Mouse (Mus musculus): ENCODE measurements at regions not wholly inside any gene's neighbourhood (a gene's known extent, or its start where the extent isn't known, plus 50 kb on each side); places are given as distances from the start of the nearest gene placed in this dataset.

DNA sequence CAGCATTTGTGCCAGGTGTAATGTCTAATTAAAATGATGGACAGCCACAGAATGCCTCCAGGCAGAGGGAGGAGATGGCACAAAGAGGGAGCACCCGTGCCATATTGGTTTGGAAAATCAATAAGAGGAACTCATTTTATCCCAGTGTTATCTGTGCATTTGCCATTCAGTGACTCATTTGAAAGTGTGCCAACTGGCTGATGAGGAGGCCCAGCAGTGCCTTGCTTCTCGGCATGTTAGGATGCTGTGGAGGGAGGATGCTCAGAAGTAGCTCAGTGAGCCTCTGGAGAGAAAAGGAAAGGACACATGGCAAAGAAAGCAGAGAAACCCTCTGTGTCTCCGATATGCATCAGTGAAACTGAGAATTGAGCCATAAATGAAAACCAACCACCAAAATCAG, 549.8 kb downstream of the Brinp1 start:
- ATAC-seq (ENCODE audit: low FRiP score, low TSS enrichment) = no peak
- Histone ChIP-seq H3K27ac (ENCODE audit: low read length) (no peak overlapping the region), H3K9me3 (ENCODE audit: low read length) (no peaks in the 10 kb centered on the region), H3K9ac (replicated peaks; ENCODE audit: low read length) (no peak overlapping the region), H3K4me2 (replicated peaks; ENCODE audit: low read depth, low read length) (no peak overlapping the region), H3K36me3 (ENCODE audit: insufficient read depth, low read length) (no peaks in the 10 kb centered on the region), H3K27me3 (ENCODE audit: insufficient read depth, low read length) (no peaks in the 10 kb centered on the region), H3K4me1 (ENCODE audit: insufficient read depth, low read length) (no peaks in the 10 kb centered on the region), H3K4me3 (ENCODE audit: low read length) (no peak overlapping the region)
- WGBS = 77% methylated on average over 3 of the region's 3 CpGs

DNA sequence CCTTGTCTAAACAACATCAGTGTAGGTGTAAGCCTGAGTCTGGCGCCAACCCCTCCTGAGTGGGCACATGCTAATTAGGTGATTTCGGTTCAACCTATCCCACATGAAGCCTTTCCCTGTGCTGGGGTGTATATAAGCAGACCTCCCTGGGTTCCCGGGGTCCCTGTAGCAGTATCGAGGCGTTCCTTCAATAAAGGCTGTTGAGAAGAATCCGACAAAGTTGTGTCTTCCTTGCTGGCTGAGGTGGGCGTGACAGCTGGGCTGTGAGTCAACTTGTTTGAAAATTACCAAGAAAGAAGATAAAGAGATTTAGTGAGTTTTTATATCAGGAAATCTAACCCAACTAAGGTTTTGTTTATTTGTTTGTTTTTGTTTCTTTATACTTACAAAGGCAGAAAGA, 567.1 kb downstream of the Brinp1 start:
- Histone ChIP-seq H3K4me2 (replicated peaks; ENCODE audit: low read depth, low read length) (no peak overlapping the region), H3K4me3 (ENCODE audit: low read length) (no peak overlapping the region), H3K9ac (replicated peaks; ENCODE audit: low read length) (no peak overlapping the region), H3K4me1 (ENCODE audit: insufficient read depth, low read length) (no peaks in the 10 kb centered on the region), H3K36me3 (ENCODE audit: insufficient read depth, low read length) (no peaks in the 10 kb centered on the region), H3K27me3 (ENCODE audit: insufficient read depth, low read length) (no peaks in the 10 kb centered on the region), H3K9me3 (ENCODE audit: low read length) (no peaks in the 10 kb centered on the region), H3K27ac (ENCODE audit: low read length) (no peak overlapping the region)
- WGBS = 92% methylated on average over 7 of the region's 7 CpGs
- no peak for ATAC-seq (ENCODE audit: low FRiP score, low TSS enrichment)

DNA sequence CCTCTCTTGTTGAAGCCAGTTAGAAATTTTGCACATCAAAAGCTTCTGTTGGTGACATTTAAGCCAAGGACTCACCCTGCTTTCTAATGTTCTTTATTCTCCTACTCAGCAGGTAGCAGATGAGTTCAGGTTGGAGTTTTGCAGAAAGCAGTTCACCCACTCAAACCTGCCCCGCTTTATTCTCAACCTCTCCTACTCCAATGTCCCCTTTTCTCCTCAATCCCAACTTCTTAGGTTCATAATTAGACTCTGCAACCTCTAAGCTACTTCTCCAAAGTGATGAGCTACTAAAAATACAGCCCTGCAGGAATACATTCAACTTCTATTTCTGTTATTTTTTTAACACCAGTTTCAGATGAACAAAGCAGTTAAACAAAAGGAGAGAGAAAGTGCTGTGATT, 572.2 kb downstream of the Brinp1 start:
- WGBS = 64% methylated on average over 1 of the region's 1 CpGs

DNA sequence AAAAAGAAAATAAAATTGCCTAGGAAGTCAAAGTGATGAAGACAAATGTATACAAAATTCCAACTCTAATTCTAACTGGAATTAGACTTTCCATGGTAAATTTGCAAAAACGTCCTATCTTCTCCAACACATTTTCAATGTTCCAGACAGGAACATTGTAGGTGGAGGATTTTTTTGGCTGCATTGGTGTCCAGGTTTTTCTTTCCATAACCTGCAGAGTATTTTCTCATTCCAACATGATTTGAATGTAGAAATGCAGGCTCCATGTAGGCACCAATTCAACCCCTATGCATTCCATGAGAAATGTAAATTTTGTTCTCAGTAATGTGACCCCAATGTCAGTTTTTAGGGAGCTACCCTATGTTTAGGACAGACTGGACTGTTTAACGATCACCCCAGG, 586.2 kb downstream of the Brinp1 start:
- H3K4me2 ChIP-seq (replicated peaks; ENCODE audit: low read depth, low read length) = no peak overlapping the region
- 71% methylated on average over 2 of the region's 2 CpGs for WGBS

More for the DNA sequence above, 572.2 kb downstream of the Brinp1 start:
- no peak overlapping the region for H3K27ac ChIP-seq (ENCODE audit: low read length)
- H3K4me3 ChIP-seq (ENCODE audit: low read length) = no peak overlapping the region
- H3K27me3 ChIP-seq (ENCODE audit: insufficient read depth, low read length) = no peaks in the 10 kb centered on the region
- no peaks in the 10 kb centered on the region for H3K4me1 ChIP-seq (ENCODE audit: insufficient read depth, low read length)
- H3K4me2 ChIP-seq (replicated peaks; ENCODE audit: low read depth, low read length) = no peak overlapping the region
- no peak overlapping the region for H3K9ac ChIP-seq (replicated peaks; ENCODE audit: low read length)
- ATAC-seq (ENCODE audit: low FRiP score, low TSS enrichment) = no peak
- H3K36me3 ChIP-seq (ENCODE audit: insufficient read depth, low read length) = no peaks in the 10 kb centered on the region
- no peaks in the 10 kb centered on the region for H3K9me3 ChIP-seq (ENCODE audit: low read length)

DNA sequence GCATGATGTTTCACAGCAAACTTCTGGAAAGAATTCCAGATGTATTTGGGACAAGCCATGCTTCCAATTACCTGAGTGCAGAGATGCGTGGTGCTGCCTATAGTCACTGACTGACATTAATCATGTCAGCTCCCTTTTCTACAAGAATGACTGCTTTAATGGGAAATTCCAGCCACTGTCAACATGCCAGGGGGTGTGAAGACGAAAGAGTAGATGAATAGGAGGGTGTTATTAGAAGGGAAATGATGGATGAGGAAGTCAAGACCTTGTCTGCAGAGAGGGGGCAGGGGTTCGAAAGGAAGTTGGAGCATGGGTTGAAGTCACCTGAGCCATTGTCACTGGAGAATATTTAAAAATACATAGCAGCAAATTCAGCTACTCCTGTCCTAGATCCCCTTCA, 634.6 kb downstream of the Brinp1 start:
- Histone ChIP-seq H3K9me3 (ENCODE audit: low read length) (no peaks in the 10 kb centered on the region), H3K27me3 (ENCODE audit: insufficient read depth, low read length) (no peaks in the 10 kb centered on the region), H3K27ac (ENCODE audit: low read length) (no peak overlapping the region), H3K36me3 (ENCODE audit: insufficient read depth, low read length) (no peaks in the 10 kb centered on the region), H3K4me3 (ENCODE audit: low read length) (no peak overlapping the region), H3K4me1 (ENCODE audit: insufficient read depth, low read length) (no peaks in the 10 kb centered on the region), H3K4me2 (replicated peaks; ENCODE audit: low read depth, low read length) (no peak overlapping the region), H3K9ac (replicated peaks; ENCODE audit: low read length) (no peak overlapping the region)
- 12% methylated on average over 3 of the region's 3 CpGs for WGBS
- ATAC-seq (ENCODE audit: low FRiP score, low TSS enrichment) = 0 out of 2 replicates have a peak, but pooled peaks have one; percentile 39

More for the DNA sequence above, 586.2 kb downstream of the Brinp1 start:
- no peaks in the 10 kb centered on the region for H3K4me1 ChIP-seq (ENCODE audit: insufficient read depth, low read length)
- no peak overlapping the region for H3K4me3 ChIP-seq (ENCODE audit: low read length)
- ATAC-seq (ENCODE audit: low FRiP score, low TSS enrichment) = no peak
- no peaks in the 10 kb centered on the region for H3K9me3 ChIP-seq (ENCODE audit: low read length)
- no peaks in the 10 kb centered on the region for H3K27me3 ChIP-seq (ENCODE audit: insufficient read depth, low read length)
- no peak overlapping the region for H3K27ac ChIP-seq (ENCODE audit: low read length)
- H3K9ac ChIP-seq (replicated peaks; ENCODE audit: low read length) = no peak overlapping the region
- H3K36me3 ChIP-seq (ENCODE audit: insufficient read depth, low read length) = no peaks in the 10 kb centered on the region

DNA sequence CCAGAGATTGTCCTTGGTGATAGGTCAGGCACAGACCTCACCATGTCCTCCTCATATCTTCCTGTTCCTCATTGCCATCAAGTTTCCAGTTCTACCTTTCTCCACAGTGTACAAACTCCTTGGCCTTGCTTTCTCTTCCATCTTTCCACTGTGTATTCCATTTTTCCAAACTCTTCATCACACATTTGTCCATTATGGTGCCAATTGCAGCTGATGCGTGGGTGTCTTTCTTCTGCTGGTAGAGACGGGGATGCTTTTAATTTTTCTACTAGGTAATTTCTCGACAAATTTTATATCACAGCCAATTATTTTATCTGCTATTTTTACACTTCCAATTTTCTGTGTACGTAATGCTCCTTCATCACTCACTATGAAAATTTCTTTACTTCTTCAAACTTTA, 641.4 kb downstream of the Brinp1 start:
- no peak for ATAC-seq (ENCODE audit: low FRiP score, low TSS enrichment)
- 93% methylated on average over 4 of the region's 4 CpGs for WGBS
- no peak overlapping the region for H3K4me2 ChIP-seq (replicated peaks; ENCODE audit: low read depth, low read length)
- H3K27me3 ChIP-seq (ENCODE audit: insufficient read depth, low read length) = no peaks in the 10 kb centered on the region
- no peaks in the 10 kb centered on the region for H3K9me3 ChIP-seq (ENCODE audit: low read length)
- H3K36me3 ChIP-seq (ENCODE audit: insufficient read depth, low read length) = no peaks in the 10 kb centered on the region
- H3K4me1 ChIP-seq (ENCODE audit: insufficient read depth, low read length) = no peaks in the 10 kb centered on the region
- H3K4me3 ChIP-seq (ENCODE audit: low read length) = no peak overlapping the region
- no peak overlapping the region for H3K9ac ChIP-seq (replicated peaks; ENCODE audit: low read length)
- no peak overlapping the region for H3K27ac ChIP-seq (ENCODE audit: low read length)

DNA sequence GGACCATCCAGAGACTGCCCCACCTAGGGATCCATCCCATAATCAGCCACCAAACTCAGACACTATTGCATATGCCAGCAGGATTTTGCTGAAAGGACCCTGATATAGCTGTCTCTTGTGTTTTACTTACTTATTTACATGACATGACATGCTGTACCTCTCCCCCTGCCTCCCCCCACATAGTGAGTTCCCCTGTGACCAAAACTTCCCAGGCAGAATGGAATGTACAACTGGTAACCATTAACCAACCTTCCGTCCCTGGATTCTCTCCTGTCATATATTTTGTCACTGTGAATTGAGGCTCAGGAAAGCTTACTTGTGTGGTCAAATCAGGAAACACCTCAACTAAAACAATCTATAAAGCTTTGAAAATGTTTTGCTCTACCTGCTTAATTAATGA, 669.4 kb downstream of the Brinp1 start:
- Histone ChIP-seq H3K4me2 (replicated peaks; ENCODE audit: low read depth, low read length) (no peak overlapping the region), H3K4me3 (ENCODE audit: low read length) (no peak overlapping the region), H3K9me3 (ENCODE audit: low read length) (no peaks in the 10 kb centered on the region), H3K36me3 (ENCODE audit: insufficient read depth, low read length) (no peaks in the 10 kb centered on the region), H3K27me3 (ENCODE audit: insufficient read depth, low read length) (no peaks in the 10 kb centered on the region), H3K27ac (ENCODE audit: low read length) (no peak overlapping the region), H3K4me1 (ENCODE audit: insufficient read depth, low read length) (no peaks in the 10 kb centered on the region), H3K9ac (replicated peaks; ENCODE audit: low read length) (no peak overlapping the region)
- peak; percentile 82; the same call in 1 of the 2 replicates for ATAC-seq (ENCODE audit: low FRiP score, low TSS enrichment)
- WGBS = 32% methylated on average over 1 of the region's 1 CpGs

DNA sequence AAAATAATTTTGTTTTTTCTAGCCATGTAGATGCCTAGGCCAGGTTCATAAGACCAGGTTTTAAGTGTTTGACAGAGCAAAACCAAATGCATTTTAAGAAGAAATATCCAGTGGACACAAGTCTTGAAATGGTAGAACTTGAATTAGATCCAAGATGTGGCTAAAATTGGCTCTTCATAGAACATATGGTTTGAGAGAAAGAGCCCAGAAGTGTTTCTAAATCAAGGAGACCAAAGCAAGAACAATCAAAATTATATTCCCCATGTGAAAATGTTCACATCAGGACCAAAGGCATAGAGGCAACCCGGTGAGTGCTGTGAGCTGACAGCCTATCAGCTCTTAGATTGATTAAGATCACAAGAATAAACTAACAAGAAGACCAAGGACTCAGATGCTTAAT, 673.3 kb downstream of the Brinp1 start:
- H3K9me3 ChIP-seq (ENCODE audit: low read length) = no peaks in the 10 kb centered on the region
- 78% methylated on average over 1 of the region's 1 CpGs for WGBS
- no peaks in the 10 kb centered on the region for H3K27me3 ChIP-seq (ENCODE audit: insufficient read depth, low read length)
- no peaks in the 10 kb centered on the region for H3K4me1 ChIP-seq (ENCODE audit: insufficient read depth, low read length)
- H3K4me2 ChIP-seq (replicated peaks; ENCODE audit: low read depth, low read length) = no peak overlapping the region
- no peak for ATAC-seq (ENCODE audit: low FRiP score, low TSS enrichment)
- no peaks in the 10 kb centered on the region for H3K36me3 ChIP-seq (ENCODE audit: insufficient read depth, low read length)
- H3K9ac ChIP-seq (replicated peaks; ENCODE audit: low read length) = no peak overlapping the region
- no peak overlapping the region for H3K27ac ChIP-seq (ENCODE audit: low read length)
- H3K4me3 ChIP-seq (ENCODE audit: low read length) = no peak overlapping the region

DNA sequence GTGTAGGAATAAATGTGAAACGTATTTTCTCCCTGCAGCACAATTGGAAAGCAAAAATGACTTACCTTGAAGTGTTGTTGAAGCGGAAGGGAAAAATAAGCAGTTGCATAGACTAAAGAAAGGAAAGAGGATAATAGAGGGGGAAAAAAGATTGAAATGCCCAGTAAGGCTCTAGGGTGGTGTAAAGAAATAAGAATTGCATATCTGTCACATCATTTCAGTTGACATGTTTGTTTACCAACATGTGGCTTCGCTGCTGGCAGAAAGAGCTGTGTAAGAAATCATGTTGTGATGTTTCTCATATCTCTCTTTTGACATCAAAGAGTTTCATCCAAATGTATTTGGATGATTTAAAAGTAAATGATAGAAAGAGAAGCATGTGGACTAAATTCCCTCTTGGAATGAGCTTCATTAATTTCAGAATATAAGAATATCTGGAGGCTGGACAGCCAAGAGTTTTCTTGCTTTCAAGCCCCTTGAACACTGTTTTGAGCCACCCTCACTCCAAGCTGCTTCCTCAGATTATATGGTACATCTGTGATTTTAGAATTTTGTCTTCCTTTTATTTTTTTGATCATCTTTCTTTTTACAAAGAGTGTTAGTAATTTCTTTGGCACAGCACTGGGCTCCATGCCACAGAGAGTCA, 679.0 kb downstream of the Brinp1 start:
- Histone ChIP-seq H3K4me2 (replicated peaks; ENCODE audit: low read depth, low read length) (no peak overlapping the region), H3K4me3 (ENCODE audit: low read length) (no peak overlapping the region), H3K4me1 (ENCODE audit: insufficient read depth, low read length) (no peaks in the 10 kb centered on the region), H3K27me3 (ENCODE audit: insufficient read depth, low read length) (no peaks in the 10 kb centered on the region), H3K9me3 (ENCODE audit: low read length) (no peaks in the 10 kb centered on the region), H3K9ac (replicated peaks; ENCODE audit: low read length) (no peak overlapping the region), H3K36me3 (ENCODE audit: insufficient read depth, low read length) (no peaks in the 10 kb centered on the region), H3K27ac (ENCODE audit: low read length) (no peak overlapping the region)
- 91% methylated on average over 3 of the region's 3 CpGs for WGBS
- no peak for ATAC-seq (ENCODE audit: low FRiP score, low TSS enrichment)
